Mouse (Mus musculus): ENCODE measurements around the gene Tial1. TPM values are rescaled to one million over a fixed set of nuclear protein-coding genes. Genes with fewer than 3 reads are reported as not detected.

The Tial1 gene
- total and polyA plus RNA-seq, 2 experiments from 2014 or later, result 22.4 to 33.8 TPM

DNA sequence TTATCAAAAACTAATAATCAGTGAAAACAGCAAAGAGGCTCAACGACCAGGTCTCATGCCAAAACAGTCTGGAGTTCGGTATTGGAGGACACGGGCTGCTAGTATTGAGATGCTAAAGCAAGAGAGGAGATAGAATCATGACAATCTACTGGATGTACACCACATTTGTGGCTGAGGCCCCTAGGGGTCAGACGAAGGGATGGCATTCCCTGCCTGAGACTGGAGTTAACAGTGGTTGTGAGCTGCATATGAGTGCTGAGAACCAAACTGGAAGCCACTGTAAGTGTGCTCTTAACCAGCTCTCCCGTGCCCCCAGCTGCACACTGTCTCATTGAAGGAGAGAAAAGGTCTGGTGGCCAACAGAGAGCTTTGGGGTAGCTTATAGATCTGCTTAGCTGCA is 889 bp upstream of the Tial1 start:
- WGBS, result 74% methylated on average over 5 of the region's 5 CpGs
- Histone ChIP-seq H3K27ac (no peak overlapping the region; the same call in 1 of the 2 replicates), H3K27me3 (ENCODE audit: insufficient read depth, low read length) (no peaks in the 10 kb centered on the region), H3K4me2 (ENCODE audit: low read depth, low read length) (peak overlapping the region; percentile 94), H3K9me3 (ENCODE audit: low read length) (no peaks in the 10 kb centered on the region), H3K9ac (replicated peaks; ENCODE audit: low read length) (peak overlapping the region; percentile 35; the same call in 1 of the 2 replicates), H3K4me3 (ENCODE audit: low read length) (peak overlapping the region; percentile 91), H3K4me1 (ENCODE audit: insufficient read depth, low read length) (no peaks in the 10 kb centered on the region), H3K36me3 (ENCODE audit: insufficient read depth, low read length) (no peaks in the 10 kb centered on the region)
- no peak for DNase-seq (ENCODE audit: low spot score)
- peak; percentile 27 for TF ChIP-seq CTCF (IDR thresholded peaks at IDR 0.05; ENCODE audit: low read depth)
- no peak for ATAC-seq

DNA sequence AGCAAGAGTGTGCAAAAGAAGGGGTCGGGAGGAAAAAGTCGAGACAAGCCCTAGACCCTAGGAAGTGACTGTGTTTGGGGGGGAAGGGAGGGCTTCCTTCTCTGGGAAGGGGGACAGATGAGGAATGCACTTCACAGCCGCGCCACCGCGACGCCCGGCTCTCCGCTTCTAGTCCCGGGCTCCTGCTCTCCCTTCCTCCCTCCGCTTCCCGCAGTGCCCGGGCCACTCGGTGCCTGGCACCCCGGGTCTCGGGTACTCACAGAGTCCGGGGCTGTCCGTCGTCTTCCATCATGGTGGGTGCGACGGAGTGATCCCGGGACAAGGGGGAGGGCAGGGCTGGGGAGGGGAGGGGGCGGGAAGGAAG is 670 bp downstream of the Tial1 start:
- Histone ChIP-seq H3K27me3 (ENCODE audit: insufficient read depth, low read length) (no peaks in the 10 kb centered on the region), H3K4me1 (ENCODE audit: insufficient read depth, low read length) (no peaks in the 10 kb centered on the region), H3K27ac (peak overlapping the region; percentile 91), H3K9me3 (ENCODE audit: low read length) (no peaks in the 10 kb centered on the region), H3K36me3 (ENCODE audit: insufficient read depth, low read length) (no peaks in the 10 kb centered on the region), H3K9ac (replicated peaks; ENCODE audit: low read length) (peak overlapping the region; percentile 89), H3K4me2 (ENCODE audit: low read depth, low read length) (peak overlapping the region; percentile 94), H3K4me3 (ENCODE audit: low read length) (peak overlapping the region; percentile 91)
- 0% methylated on average over 22 of the region's 23 CpGs for WGBS
- no peak for DNase-seq (ENCODE audit: low spot score)
- TF ChIP-seq CTCF (IDR thresholded peaks at IDR 0.05; ENCODE audit: low read depth), result no peak
- ATAC-seq, result peak; percentile 1; the same call in 1 of the 2 replicates

DNA sequence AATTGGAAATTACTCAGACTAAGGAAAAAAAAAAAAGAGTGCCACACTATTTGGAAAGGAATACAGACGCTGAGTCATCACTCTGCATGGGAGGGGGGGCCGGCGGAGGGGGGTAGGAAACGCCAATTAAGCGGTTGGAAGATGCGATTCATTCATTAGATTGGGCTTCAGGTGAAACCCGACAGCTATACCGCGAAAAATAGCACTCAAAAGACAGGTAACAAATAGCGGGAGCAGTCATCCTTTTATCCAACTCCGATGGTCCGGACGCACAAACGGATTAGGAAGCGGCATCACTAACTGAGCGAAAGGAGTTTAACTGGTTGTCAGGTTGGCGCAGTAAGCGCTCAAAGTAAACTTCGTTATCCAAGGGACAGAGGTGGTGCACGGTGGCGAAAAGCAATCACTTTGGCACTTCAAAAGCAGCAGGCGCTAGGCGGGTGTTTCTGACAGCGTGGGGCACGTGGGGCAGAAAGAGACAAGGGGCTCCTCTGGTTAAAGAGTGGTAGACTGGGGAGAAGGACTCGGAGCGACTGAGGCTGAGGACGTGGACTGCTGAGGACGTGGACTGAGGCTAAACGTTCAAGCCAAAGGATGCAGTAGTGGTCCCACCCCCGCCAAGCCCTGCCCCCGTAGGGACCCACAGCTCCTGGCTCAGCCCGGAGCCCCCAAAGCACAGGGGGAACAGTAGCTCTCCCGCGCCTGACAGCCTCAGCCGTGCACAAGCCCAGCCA is 1.2 kb downstream of the Tial1 start:
- Histone ChIP-seq H3K36me3 (ENCODE audit: insufficient read depth, low read length) (no peaks in the 10 kb centered on the region), H3K9ac (replicated peaks; ENCODE audit: low read length) (peak overlapping the region; percentile 89), H3K27ac (peak overlapping the region; percentile 91), H3K27me3 (ENCODE audit: insufficient read depth, low read length) (no peaks in the 10 kb centered on the region), H3K4me3 (ENCODE audit: low read length) (peak overlapping the region; percentile 91), H3K4me1 (ENCODE audit: insufficient read depth, low read length) (no peaks in the 10 kb centered on the region), H3K4me2 (ENCODE audit: low read depth, low read length) (peak overlapping the region; percentile 94), H3K9me3 (ENCODE audit: low read length) (no peaks in the 10 kb centered on the region)
- DNase-seq (ENCODE audit: low spot score) (peak; percentile 41), ATAC-seq (peak; percentile 1; the same call in 1 of the 2 replicates)
- under 1% methylated on average over 36 of the region's 36 CpGs for WGBS
- TF ChIP-seq CTCF (IDR thresholded peaks at IDR 0.05; ENCODE audit: low read depth), result no peak

DNA sequence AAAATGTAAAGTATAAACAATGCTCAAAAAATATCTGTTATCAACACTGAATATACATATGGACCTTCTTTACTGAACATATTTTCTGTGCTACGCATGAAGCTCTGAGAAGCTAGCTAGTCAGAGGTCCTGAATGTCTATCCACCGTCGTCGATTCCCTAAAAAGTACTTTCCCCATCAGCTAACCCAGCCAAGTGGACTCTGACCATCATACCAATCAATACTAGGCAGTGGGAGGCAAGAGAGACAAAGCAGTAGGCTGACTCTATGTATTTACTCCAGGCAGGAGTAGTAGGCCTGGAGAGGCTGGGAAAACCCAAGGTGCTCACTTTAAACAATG is 1.8 kb downstream of the Tial1 start:
- DNase-seq (ENCODE audit: low spot score) (no peak), ATAC-seq (no peak)
- no peak for TF ChIP-seq CTCF (IDR thresholded peaks at IDR 0.05; ENCODE audit: low read depth)
- Histone ChIP-seq H3K4me2 (ENCODE audit: low read depth, low read length) (peak overlapping the region; percentile 94), H3K27ac (0 out of 2 replicates have a peak overlapping the region, but pooled peaks have one; percentile 91), H3K4me3 (ENCODE audit: low read length) (peak overlapping the region; percentile 91), H3K27me3 (ENCODE audit: insufficient read depth, low read length) (no peaks in the 10 kb centered on the region), H3K36me3 (ENCODE audit: insufficient read depth, low read length) (no peaks in the 10 kb centered on the region), H3K9ac (replicated peaks; ENCODE audit: low read length) (peak overlapping the region; percentile 89), H3K4me1 (ENCODE audit: insufficient read depth, low read length) (no peaks in the 10 kb centered on the region), H3K9me3 (ENCODE audit: low read length) (no peaks in the 10 kb centered on the region)
- 12% methylated on average over 4 of the region's 4 CpGs for WGBS

DNA sequence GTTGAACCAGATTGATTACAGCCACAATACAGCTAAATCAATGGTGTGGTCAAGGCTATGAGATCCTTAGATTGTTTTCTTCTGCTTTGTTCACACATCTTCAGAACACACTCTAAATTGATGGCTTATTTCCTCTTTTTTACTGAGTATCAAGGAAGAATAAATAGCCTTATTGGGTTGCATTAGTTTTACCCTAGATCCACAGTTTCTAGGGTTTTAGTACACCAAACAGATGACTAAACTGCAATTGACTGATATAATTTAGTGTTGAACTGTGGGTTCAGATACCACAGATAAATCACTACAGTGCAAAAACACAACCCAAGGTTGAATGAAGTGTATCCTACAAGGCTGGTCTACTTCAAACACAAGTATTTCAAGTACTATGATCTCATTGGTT is 3.5 kb downstream of the Tial1 start:
- no peak for ATAC-seq

DNA sequence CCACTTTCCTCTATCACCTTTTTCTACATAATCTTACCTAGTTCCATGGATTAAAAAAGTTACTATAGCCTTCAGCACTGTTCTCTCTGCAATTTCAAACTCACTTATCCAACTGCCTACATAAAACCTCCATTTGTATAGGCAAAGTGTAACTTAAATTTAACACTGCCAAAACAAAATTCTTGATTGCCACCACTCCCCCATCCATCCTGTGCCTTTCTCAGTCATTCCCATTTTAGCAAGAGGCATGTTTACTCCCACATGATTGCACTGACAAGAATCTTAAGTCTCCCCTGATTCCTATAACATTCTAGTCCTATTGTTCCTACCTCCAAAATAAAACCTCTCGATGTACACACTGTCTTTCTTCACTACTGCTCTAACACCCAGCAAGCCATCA is 8.8 kb downstream of the Tial1 start:
- Histone ChIP-seq H3K4me1 (ENCODE audit: insufficient read depth, low read length) (no peaks in the 10 kb centered on the region), H3K36me3 (ENCODE audit: insufficient read depth, low read length) (peaks cover 18% of the 10 kb centered on the region), H3K9ac (replicated peaks; ENCODE audit: low read length) (no peak overlapping the region), H3K9me3 (ENCODE audit: low read length) (no peaks in the 10 kb centered on the region), H3K4me3 (ENCODE audit: low read length) (no peak overlapping the region), H3K27me3 (ENCODE audit: insufficient read depth, low read length) (no peaks in the 10 kb centered on the region), H3K4me2 (ENCODE audit: low read depth, low read length) (no peak overlapping the region), H3K27ac (no peak overlapping the region)
- no peak for TF ChIP-seq CTCF (IDR thresholded peaks at IDR 0.05; ENCODE audit: low read depth)
- DNase-seq (ENCODE audit: low spot score) (no peak), ATAC-seq (no peak)
- 88% methylated on average over 1 of the region's 1 CpGs for WGBS

More for the DNA sequence above, 3.5 kb downstream of the Tial1 start:
- Histone ChIP-seq H3K4me3 (ENCODE audit: low read length) (no peak overlapping the region), H3K9ac (replicated peaks; ENCODE audit: low read length) (no peak overlapping the region), H3K27me3 (ENCODE audit: insufficient read depth, low read length) (no peaks in the 10 kb centered on the region), H3K4me2 (ENCODE audit: low read depth, low read length) (0 out of 2 replicates have a peak overlapping the region, but pooled peaks have one; percentile 5), H3K36me3 (ENCODE audit: insufficient read depth, low read length) (peaks cover 14% of the 10 kb centered on the region), H3K9me3 (ENCODE audit: low read length) (no peaks in the 10 kb centered on the region), H3K4me1 (ENCODE audit: insufficient read depth, low read length) (no peaks in the 10 kb centered on the region), H3K27ac (no peak overlapping the region)
- no peak for DNase-seq (ENCODE audit: low spot score)
- no peak for TF ChIP-seq CTCF (IDR thresholded peaks at IDR 0.05; ENCODE audit: low read depth)

DNA sequence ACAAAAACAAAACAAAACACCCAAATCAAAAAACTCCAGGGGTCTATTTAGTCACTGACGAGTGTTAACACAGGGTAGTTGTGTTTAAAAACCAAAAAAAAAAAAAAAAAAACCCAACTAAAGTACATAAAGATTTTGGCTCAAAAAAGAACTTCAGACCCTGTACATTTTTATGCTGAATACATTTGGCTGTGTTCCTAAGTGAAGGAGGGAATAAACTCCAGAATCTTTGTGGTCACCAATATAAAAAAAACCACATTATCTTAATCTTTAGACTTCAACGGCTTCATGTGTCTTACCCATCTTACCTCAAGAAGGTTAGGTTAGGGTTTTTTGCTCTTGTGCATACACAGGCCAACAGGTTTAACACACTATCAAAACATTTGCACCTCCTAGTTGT is 20.9 kb downstream of the Tial1 start:
- Histone ChIP-seq H3K4me1 (ENCODE audit: insufficient read depth, low read length) (no peaks in the 10 kb centered on the region), H3K9ac (replicated peaks; ENCODE audit: low read length) (no peak overlapping the region), H3K4me3 (ENCODE audit: low read length) (no peak overlapping the region), H3K36me3 (ENCODE audit: insufficient read depth, low read length) (peaks cover 25% of the 10 kb centered on the region; the same call in 1 of the 2 replicates), H3K27me3 (ENCODE audit: insufficient read depth, low read length) (no peaks in the 10 kb centered on the region), H3K9me3 (ENCODE audit: low read length) (no peaks in the 10 kb centered on the region), H3K4me2 (ENCODE audit: low read depth, low read length) (no peak overlapping the region), H3K27ac (no peak overlapping the region)
- ATAC-seq (no peak), DNase-seq (ENCODE audit: low spot score) (no peak)
- 83% methylated on average over 2 of the region's 2 CpGs for WGBS
- TF ChIP-seq CTCF (IDR thresholded peaks at IDR 0.05; ENCODE audit: low read depth), result no peak
